Mouse (Mus musculus) forebrain, embryonic 15.5 days (tissue): ENCODE measurements around the gene Lgals3bp. TPM values are rescaled to one million over a fixed set of nuclear protein-coding genes. Genes with fewer than 3 reads are reported as not detected.

Experiments
- ATAC-seq: fragments of 200-750 bp; cut with Nextera tagmentation; replicated peaks from 2 replicates; pipeline ENCODE4 v1.8.0; 2017; ENCODE audit warnings: mild to moderate bottlenecking, moderate TSS enrichment, moderate library complexity
- H3K27ac ChIP-seq: fragments of 300-500 bp; sonication (generic); replicated peaks from 2 replicates; pipeline ENCODE4 v1.5.1; 2015; ENCODE audit warnings: mild to moderate bottlenecking, inconsistent platforms
- H3K27me3 ChIP-seq: fragments of 300-500 bp; sonication (generic); 2 replicates; pipeline ENCODE4 v1.6.1; 2015; ENCODE audit warnings: inconsistent platforms
- H3K36me3 ChIP-seq: fragments of 300-500 bp; sonication (generic); 2 replicates; pipeline ENCODE4 v1.6.1; 2015; ENCODE audit warnings: mild to moderate bottlenecking, inconsistent platforms
- H3K4me1 ChIP-seq: fragments of 300-500 bp; sonication (generic); 2 replicates; pipeline ENCODE4 v1.6.1; 2015; ENCODE audit warnings: inconsistent platforms
- H3K4me2 ChIP-seq: fragments of 300-500 bp; sonication (generic); replicated peaks from 2 replicates; pipeline ENCODE4 v1.6.1; 2015; ENCODE audit warnings: mild to moderate bottlenecking, inconsistent platforms
- H3K4me3 ChIP-seq: fragments of 300-500 bp; sonication (generic); 2 replicates; pipeline ENCODE4 v1.5.1; 2015; ENCODE audit warnings: mild to moderate bottlenecking, inconsistent platforms
- H3K9ac ChIP-seq: fragments of 300-500 bp; sonication (generic); replicated peaks from 2 replicates; pipeline ENCODE4 v1.6.1; 2015; ENCODE audit warnings: mild to moderate bottlenecking, inconsistent platforms
- H3K9me3 ChIP-seq: fragments of 300-500 bp; sonication (generic); 2 replicates; pipeline ENCODE4 v1.6.1; 2016; ENCODE audit warnings: inconsistent platforms
- WGBS: fragments of 180-500 bp; shearing (Covaris S2); methylation state at CpG from one replicate; pipeline ENCODE4 v1.1.7; 2015; ENCODE audit warnings: mixed read lengths; 5-methylcytosine and 5-hydroxymethylcytosine counted together
- polyA plus RNA-seq: library from polyadenylated mRNA; unstranded; fragments of >200 nt; fragmentation: Nextera tagmentation; extraction: Ambion mirVana; gene quantifications from 2 replicates; pipeline ENCODE4 v1.2.1, GENCODE M21; 2015

The Lgals3bp gene
- polyA plus RNA-seq, 1 experiment from 2014 or later = 2.6 TPM

- H3K27me3 ChIP-seq = no peaks in the 10 kb centered on the region
- H3K36me3 ChIP-seq = no peaks in the 10 kb centered on the region
- H3K4me2 ChIP-seq = no peak overlapping the region
- no peak overlapping the region for H3K27ac ChIP-seq
- H3K4me3 ChIP-seq = no peak overlapping the region
- no peaks in the 10 kb centered on the region for H3K9me3 ChIP-seq
- H3K9ac ChIP-seq = no peak overlapping the region
- peaks cover 42% of the 10 kb centered on the region for H3K4me1 ChIP-seq
- no peak for ATAC-seq
- WGBS = 90% methylated on average over 5 of the region's 5 CpGs
Observed at GRCm38 (mm10) chr11:118349494-118349893, 52.4 kb downstream of the Lgals3bp start.

DNA sequence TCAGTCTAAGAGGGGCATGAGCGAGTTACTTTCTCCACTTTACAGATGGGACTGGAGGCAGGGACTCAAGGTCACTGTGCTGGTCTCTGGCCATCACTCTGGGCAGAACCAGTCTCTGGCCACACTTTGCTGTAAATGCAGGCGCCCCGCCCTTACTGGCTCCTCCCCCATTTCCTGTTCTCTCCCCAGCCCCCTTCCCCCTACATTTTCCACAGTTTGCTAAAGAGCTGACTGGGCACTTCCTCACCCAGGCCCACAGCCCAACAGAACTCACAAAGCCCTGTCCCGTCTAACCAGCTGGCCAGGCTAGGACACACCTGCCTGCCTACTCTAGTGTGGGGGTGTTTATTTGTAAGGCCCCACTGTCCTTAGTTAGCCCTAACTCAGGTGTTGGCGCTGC lies 53.0 kb downstream of the Lgals3bp start:
- WGBS = 83% methylated on average over 5 of the region's 5 CpGs
- Histone ChIP-seq H3K27ac (no peak overlapping the region), H3K4me3 (no peak overlapping the region), H3K4me1 (peaks cover 36% of the 10 kb centered on the region), H3K4me2 (no peak overlapping the region), H3K9ac (no peak overlapping the region), H3K27me3 (no peaks in the 10 kb centered on the region), H3K36me3 (no peaks in the 10 kb centered on the region), H3K9me3 (no peaks in the 10 kb centered on the region)
- no peak for ATAC-seq

- Histone ChIP-seq H3K27me3 (no peaks in the 10 kb centered on the region), H3K4me3 (no peak overlapping the region), H3K9me3 (no peaks in the 10 kb centered on the region), H3K36me3 (no peaks in the 10 kb centered on the region), H3K4me1 (peaks cover 31% of the 10 kb centered on the region), H3K27ac (no peak overlapping the region), H3K4me2 (no peak overlapping the region), H3K9ac (no peak overlapping the region)
- 72% methylated on average over 3 of the region's 3 CpGs for WGBS
- no peak for ATAC-seq
Observed at GRCm38 (mm10) chr11:118348419-118348818, 53.5 kb downstream of the Lgals3bp start.

- WGBS = 93% methylated on average over 12 of the region's 12 CpGs
- H3K4me1 ChIP-seq = peaks cover 26% of the 10 kb centered on the region
Observed at GRCm38 (mm10) chr11:118347911-118348310, 54.0 kb downstream of the Lgals3bp start.

GRCm38 (mm10) chr11:118347391-118347790 lies 54.5 kb downstream of the Lgals3bp start:
- Histone ChIP-seq H3K27ac (peak overlapping the region; percentile 5; the same call in 1 of the 2 replicates), H3K36me3 (no peaks in the 10 kb centered on the region), H3K9me3 (no peaks in the 10 kb centered on the region), H3K4me1 (peaks cover 25% of the 10 kb centered on the region), H3K4me3 (no peak overlapping the region), H3K4me2 (no peak overlapping the region), H3K27me3 (no peaks in the 10 kb centered on the region), H3K9ac (no peak overlapping the region)
- no peak for ATAC-seq
- WGBS = 99% methylated on average over 2 of the region's 2 CpGs

More at GRCm38 (mm10) chr11:118347911-118348310, 54.0 kb downstream of the Lgals3bp start:
- Histone ChIP-seq H3K9ac (no peak overlapping the region), H3K4me2 (no peak overlapping the region), H3K9me3 (no peaks in the 10 kb centered on the region), H3K4me3 (no peak overlapping the region), H3K27me3 (no peaks in the 10 kb centered on the region), H3K36me3 (no peaks in the 10 kb centered on the region), H3K27ac (no peak overlapping the region; the same call in 1 of the 2 replicates)
- ATAC-seq = no peak

GRCm38 (mm10) chr11:118346395-118347096 lies 55.3 kb downstream of the Lgals3bp start:
- H3K4me3 ChIP-seq = no peak overlapping the region
- ATAC-seq = no peak
- H3K27ac ChIP-seq = 0 out of 2 replicates have a peak overlapping the region, but pooled peaks have one; percentile 42
- H3K9ac ChIP-seq = no peak overlapping the region
- H3K9me3 ChIP-seq = no peaks in the 10 kb centered on the region
- no peaks in the 10 kb centered on the region for H3K27me3 ChIP-seq
- H3K4me2 ChIP-seq = no peak overlapping the region
- no peaks in the 10 kb centered on the region for H3K36me3 ChIP-seq
- H3K4me1 ChIP-seq = peaks cover 31% of the 10 kb centered on the region
- 79% methylated on average over 8 of the region's 8 CpGs for WGBS

DNA sequence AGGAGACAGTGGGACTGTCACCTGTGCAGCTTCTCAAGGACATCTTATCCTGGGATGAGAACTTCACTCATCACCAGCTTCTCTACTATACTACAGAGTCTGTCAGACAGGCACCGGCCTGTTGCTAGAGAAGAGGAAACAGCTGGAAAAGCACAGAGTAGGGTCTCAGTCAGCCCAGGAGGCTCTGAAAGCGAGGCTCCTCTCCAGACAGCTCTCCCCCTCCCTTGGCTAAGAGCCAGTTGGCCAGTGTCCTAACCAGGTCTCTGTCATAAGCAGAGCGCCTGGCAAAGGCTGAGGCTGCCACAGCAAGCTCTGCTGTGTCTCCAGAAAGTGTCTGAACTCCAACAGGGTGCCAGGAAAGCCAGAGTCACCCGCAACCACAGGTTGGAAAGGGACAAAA lies 56.2 kb downstream of the Lgals3bp start:
- no peaks in the 10 kb centered on the region for H3K9me3 ChIP-seq
- no peak for ATAC-seq
- 42% methylated on average over 4 of the region's 4 CpGs for WGBS
- peak overlapping the region; percentile 42; the same call in 1 of the 2 replicates for H3K27ac ChIP-seq
- H3K36me3 ChIP-seq = no peaks in the 10 kb centered on the region
- H3K9ac ChIP-seq = no peak overlapping the region
- no peak overlapping the region for H3K4me3 ChIP-seq
- H3K4me2 ChIP-seq = no peak overlapping the region
- H3K4me1 ChIP-seq = peaks cover 35% of the 10 kb centered on the region
- H3K27me3 ChIP-seq = no peaks in the 10 kb centered on the region

DNA sequence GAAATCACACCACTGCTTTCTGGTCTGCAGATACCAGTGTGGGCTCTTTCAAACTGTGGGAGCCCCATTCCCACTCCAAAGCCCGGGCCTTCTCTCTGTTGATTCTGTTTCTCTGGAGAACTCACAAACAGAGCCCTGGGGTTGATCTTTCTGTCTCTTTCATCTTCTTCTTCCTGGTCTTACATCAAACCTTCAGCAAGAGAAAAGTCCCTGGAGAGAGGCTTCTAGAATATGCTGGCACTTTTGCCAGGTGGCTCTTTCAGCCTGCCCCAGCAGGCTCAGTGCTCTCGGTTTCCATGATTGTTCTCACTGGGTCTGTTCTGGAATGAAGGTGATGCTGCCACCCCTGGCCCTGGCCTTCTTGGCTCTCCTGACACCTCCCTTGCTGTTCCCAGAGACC lies 58.3 kb downstream of the Lgals3bp start:
- Histone ChIP-seq H3K4me1 (peaks cover 35% of the 10 kb centered on the region), H3K9ac (no peak overlapping the region), H3K4me2 (no peak overlapping the region), H3K4me3 (no peak overlapping the region), H3K27me3 (no peaks in the 10 kb centered on the region), H3K27ac (no peak overlapping the region), H3K36me3 (no peaks in the 10 kb centered on the region), H3K9me3 (no peaks in the 10 kb centered on the region)
- no peak for ATAC-seq
- 80% methylated on average over 2 of the region's 2 CpGs for WGBS

Other genes with a start within 250 kb of the Lgals3bp start
- gene Cyth1, start 153.5 kb downstream of the Lgals3bp start, polyA plus RNA-seq = 32.3 and 34.6 TPM in 2 replicates
- gene Usp36, start 111.8 kb downstream of the Lgals3bp start, polyA plus RNA-seq = 17.0 and 17.4 TPM in 2 replicates
- gene Cep295nl, start 59.6 kb downstream of the Lgals3bp start, polyA plus RNA-seq = 0.09 TPM in 1 of 2 replicates, not detected in the other
- 69.4 and 75.2 TPM in 2 replicates for gene Timp2, start 46.4 kb downstream of the Lgals3bp start, polyA plus RNA-seq
- gene Cant1, start 17.0 kb upstream of the Lgals3bp start, polyA plus RNA-seq = 28.9 and 31.6 TPM in 2 replicates
- gene C1qtnf1, start 26.1 kb upstream of the Lgals3bp start, polyA plus RNA-seq = 3.2 and 3.4 TPM in 2 replicates
- 5.3 and 6.8 TPM in 2 replicates for gene Engase, start 74.7 kb upstream of the Lgals3bp start, polyA plus RNA-seq